In genomic region chr6:4488349-4488748, GRCm38 (mm10) we compare ENCODE assay signal across 8 mouse cellular contexts. TPM values are rescaled to one million over a fixed set of nuclear protein-coding genes. Genes with fewer than 3 reads are reported as not detected.
DNase-seq lines count a peak whose midpoint lies in the region; ATAC-seq lines count a peak whose summit lies in the region.

No protein-coding gene starts in this region.

- peak; percentile 38 for DNase-seq in adrenal gland, postnatal 14 days
- DNase-seq in adrenal gland, adult 18-20 months (ENCODE audit: low spot score in 2 of 2), result no peak
- DNase-seq in gastrocnemius, postnatal 25 days, result peak; percentile 83
- DNase-seq in left cerebral cortex, postnatal 36 days (ENCODE audit: low spot score in 2 of 2), result no peak
- no peak for DNase-seq in left cerebral cortex, postnatal 14 days (ENCODE audit: low spot score in 2 of 2)

- H3K4me3 ChIP-seq in intestine, embryonic 15.5 days (replicated peaks), result no peak overlapping the region
- no peak overlapping the region for H3K4me3 ChIP-seq in lung, embryonic 16.5 days (ENCODE audit: low read length)

- H3K27ac ChIP-seq in intestine, embryonic 15.5 days, result peak overlapping the region; percentile 90
- peak overlapping the region; percentile 95 for H3K27ac ChIP-seq in lung, embryonic 16.5 days (ENCODE audit: low read length)

- H3K36me3 ChIP-seq in intestine, embryonic 15.5 days, result no peaks in the 10 kb centered on the region
- H3K36me3 ChIP-seq in lung, embryonic 16.5 days (ENCODE audit: control insufficient read depth, insufficient read depth, low read length), result no peaks in the 10 kb centered on the region

- no peaks in the 10 kb centered on the region for H3K9me3 ChIP-seq in intestine, embryonic 15.5 days
- no peaks in the 10 kb centered on the region for H3K9me3 ChIP-seq in lung, embryonic 16.5 days (ENCODE audit: control insufficient read depth, low read length)

- no peaks in the 10 kb centered on the region for H3K27me3 ChIP-seq in intestine, embryonic 15.5 days (replicated peaks)
- no peaks in the 10 kb centered on the region for H3K27me3 ChIP-seq in lung, embryonic 16.5 days (ENCODE audit: control insufficient read depth, insufficient read depth, low read depth, low read length)

- peaks cover 9% of the 10 kb centered on the region; the same call in 1 of the 2 replicates for H3K4me1 ChIP-seq in intestine, embryonic 15.5 days (replicated peaks)
- H3K4me1 ChIP-seq in lung, embryonic 16.5 days (replicated peaks; ENCODE audit: control insufficient read depth, insufficient read depth, low read length), result peaks cover 13% of the 10 kb centered on the region

- intact Hi-C loops in left cerebral cortex, postnatal 36 days (cut with DNase I), result no loop called here
- intact Hi-C loops in left cerebral cortex, postnatal 14 days (cut with DNase I), result no loop called here

- WGBS in intestine, embryonic 15.5 days, result 10% methylated on average over 1 of the region's 1 CpGs
- 0% methylated on average over 1 of the region's 1 CpGs for WGBS in lung, embryonic 16.5 days

- peak; percentile 75 for ATAC-seq in intestine, embryonic 15.5 days
- ATAC-seq in lung, embryonic 16.5 days (ENCODE audit: low read depth), result peak; percentile 77
- no peak for ATAC-seq in monocyte, adult 5-6 weeks (replicated peaks; ENCODE audit: insufficient number of reproducible peaks, low FRiP score, low TSS enrichment, poor library complexity, severe bottlenecking)

- peak overlapping the region; percentile 41; the same call in 1 of the 2 replicates for H3K4me2 ChIP-seq in intestine, embryonic 15.5 days (replicated peaks)
- peak overlapping the region; percentile 39 for H3K4me2 ChIP-seq in lung, embryonic 16.5 days (ENCODE audit: low read depth, low read length)

- H3K9ac ChIP-seq in intestine, embryonic 15.5 days, result no peak overlapping the region
- peak overlapping the region; percentile 21; the same call in 1 of the 2 replicates for H3K9ac ChIP-seq in lung, embryonic 16.5 days (ENCODE audit: low read length)

RNA-seq across cellular contexts. Expression of gene Col1a2, which starts 16.3 kb away (rescaled TPM):
- 287 and 366 TPM in 2 replicates for total RNA-seq in adrenal gland, postnatal 14 days (2021)
- 10 to 100 TPM; 51.2 to 77.6 TPM for total RNA-seq in adrenal gland, adult 18-20 months (2021)
- total RNA-seq in gastrocnemius, postnatal 25 days (2021), result 100 to 1,000 TPM; 657 to 809 TPM
- polyA plus RNA-seq in intestine, embryonic 15.5 days (2015; fragmentation: Nextera tagmentation; extraction: Ambion mirVana), result 472 and 528 TPM in 2 replicates
- polyA plus RNA-seq in lung, embryonic 16.5 days (2015; fragmentation: Nextera tagmentation; extraction: Ambion mirVana), result 771 and 862 TPM in 2 replicates
- 10 to 100 TPM; 21.4 to 26.5 TPM for total RNA-seq in left cerebral cortex, postnatal 36 days (2021)
- total RNA-seq in monocyte, adult 5-6 weeks (2017), result 0.10 to 1.7 TPM in 2 of 3 replicates, not detected in the other
- total RNA-seq in left cerebral cortex, postnatal 14 days (2021), result 10 to 100 TPM; 42.8 to 51.2 TPM

Comparison
In these comparisons a context has a peak if more than half of its experiments do, and no peak if none do; other contexts are left out.
1. DNase-seq: peak in adrenal gland, postnatal 14 days (single experiment) and gastrocnemius, postnatal 25 days (single experiment); none in adrenal gland, adult 18-20 months (0 of 2), left cerebral cortex, postnatal 36 days (0 of 2) and left cerebral cortex, postnatal 14 days (0 of 2).